In genomic region chr11:89568246-89568645, GRCm38 (mm10) we compare ENCODE assay signal across 13 mouse cellular contexts.
"Had no signal": no experiment of that assay in that cellular context is flagged by ENCODE, and none has a peak within 500 bp of the region (broad histone marks: within the 10 kb centered on the region; RNA-seq: fewer than 3 reads in every experiment).

No protein-coding gene starts in this region.

- DNase-seq: gastrocnemius, adult 2 months; gastrocnemius, postnatal 10 days; gastrocnemius, postnatal 25 days; heart, adult 18-20 months; heart, postnatal 10 days; heart, postnatal 4 days; kidney, adult 18-20 months; kidney, adult 8-10 months; kidney, postnatal 10 days; kidney, postnatal 25 days; kidney, postnatal 4 days; liver; liver, embryonic 13.5 days had no signal
